Mouse (Mus musculus): ENCODE measurements around the gene Map2k6. TPM values are rescaled to one million over a fixed set of nuclear protein-coding genes. Genes with fewer than 3 reads are reported as not detected.

The Map2k6 gene
- total RNA-seq, 1 experiment from 2014 or later, result 10.4 TPM

- ATAC-seq (ENCODE audit: extremely low read depth, insufficient number of reproducible peaks, low FRiP score, poor library complexity, severe bottlenecking), result no peak
Observed at GRCm38 (mm10) chr11:110473495-110473894, 74.6 kb downstream of the Map2k6 start.

- ATAC-seq (ENCODE audit: extremely low read depth, insufficient number of reproducible peaks, low FRiP score, poor library complexity, severe bottlenecking), result no peak
Observed at GRCm38 (mm10) chr11:110476361-110477151, 77.6 kb downstream of the Map2k6 start.

- ATAC-seq (ENCODE audit: extremely low read depth, insufficient number of reproducible peaks, low FRiP score, poor library complexity, severe bottlenecking), result no peak
Observed at GRCm38 (mm10) chr11:110477961-110478869, 79.3 kb downstream of the Map2k6 start.

- no peak for ATAC-seq (ENCODE audit: extremely low read depth, insufficient number of reproducible peaks, low FRiP score, poor library complexity, severe bottlenecking)
Observed at GRCm38 (mm10) chr11:110478978-110479384, 80.1 kb downstream of the Map2k6 start.

GRCm38 (mm10) chr11:110481406-110481805, 82.5 kb downstream of the Map2k6 start:
- no peak for ATAC-seq (ENCODE audit: extremely low read depth, insufficient number of reproducible peaks, low FRiP score, poor library complexity, severe bottlenecking)

GRCm38 (mm10) chr11:110482176-110482575, 83.3 kb downstream of the Map2k6 start:
- ATAC-seq (ENCODE audit: extremely low read depth, insufficient number of reproducible peaks, low FRiP score, poor library complexity, severe bottlenecking), result no peak

- no peak for ATAC-seq (ENCODE audit: extremely low read depth, insufficient number of reproducible peaks, low FRiP score, poor library complexity, severe bottlenecking)
Observed at GRCm38 (mm10) chr11:110482649-110483048, 83.7 kb downstream of the Map2k6 start.

- ATAC-seq (ENCODE audit: extremely low read depth, insufficient number of reproducible peaks, low FRiP score, poor library complexity, severe bottlenecking), result peak; percentile 89
Observed at GRCm38 (mm10) chr11:110483165-110483564, 84.2 kb downstream of the Map2k6 start.

GRCm38 (mm10) chr11:110484426-110484825, 85.5 kb downstream of the Map2k6 start:
- no peak for ATAC-seq (ENCODE audit: extremely low read depth, insufficient number of reproducible peaks, low FRiP score, poor library complexity, severe bottlenecking)

GRCm38 (mm10) chr11:110485081-110485480, 86.2 kb downstream of the Map2k6 start:
- no peak for ATAC-seq (ENCODE audit: extremely low read depth, insufficient number of reproducible peaks, low FRiP score, poor library complexity, severe bottlenecking)

- ATAC-seq (ENCODE audit: extremely low read depth, insufficient number of reproducible peaks, low FRiP score, poor library complexity, severe bottlenecking), result no peak
Observed at GRCm38 (mm10) chr11:110487796-110488195, 88.9 kb downstream of the Map2k6 start.

GRCm38 (mm10) chr11:110488301-110488700, 89.4 kb downstream of the Map2k6 start:
- ATAC-seq (ENCODE audit: extremely low read depth, insufficient number of reproducible peaks, low FRiP score, poor library complexity, severe bottlenecking), result no peak

- ATAC-seq (ENCODE audit: extremely low read depth, insufficient number of reproducible peaks, low FRiP score, poor library complexity, severe bottlenecking), result no peak
Observed at GRCm38 (mm10) chr11:110495323-110496060, 96.6 kb downstream of the Map2k6 start.

- peak; percentile 31; the same call in 1 of the 2 replicates for ATAC-seq (ENCODE audit: extremely low read depth, insufficient number of reproducible peaks, low FRiP score, poor library complexity, severe bottlenecking)
Observed at GRCm38 (mm10) chr11:110496061-110496446, 97.1 kb downstream of the Map2k6 start.

- no peak for ATAC-seq (ENCODE audit: extremely low read depth, insufficient number of reproducible peaks, low FRiP score, poor library complexity, severe bottlenecking)
Observed at GRCm38 (mm10) chr11:110497743-110498142, 98.8 kb downstream of the Map2k6 start.

- ATAC-seq (ENCODE audit: extremely low read depth, insufficient number of reproducible peaks, low FRiP score, poor library complexity, severe bottlenecking), result peak; percentile 72
Observed at GRCm38 (mm10) chr11:110498651-110499213, 99.8 kb downstream of the Map2k6 start.

GRCm38 (mm10) chr11:110502937-110503670, 104.2 kb downstream of the Map2k6 start:
- ATAC-seq (ENCODE audit: extremely low read depth, insufficient number of reproducible peaks, low FRiP score, poor library complexity, severe bottlenecking), result no peak

GRCm38 (mm10) chr11:110511466-110511865, 112.5 kb downstream of the Map2k6 start:
- no peak for ATAC-seq (ENCODE audit: extremely low read depth, insufficient number of reproducible peaks, low FRiP score, poor library complexity, severe bottlenecking)

Measured in neutrophil, adult 5-6 weeks (primary cell).